Mouse (Mus musculus) adrenal gland, adult 18-20 months (tissue): ENCODE measurements at regions not wholly inside any gene's neighbourhood (a gene's known extent, or its start where the extent isn't known, plus 50 kb on each side); places are given as distances from the start of the nearest gene placed in this dataset.

Source experiments
- DNase-seq, 2 experiments: peaks; one replicate each; pipeline ENCODE4 v3.0.0; 2021 to 2022; ENCODE audit warnings: low spot score in 2 of 2

GRCm38 (mm10) chr9:68250011-68250410 is 403.6 kb upstream of the Rora start:
- DNase-seq: no peak

- DNase-seq: peak; percentile 13 to 22
Observed at GRCm38 (mm10) chr9:68254218-68254617, 399.4 kb upstream of the Rora start.

- no peak for DNase-seq
Observed at GRCm38 (mm10) chr9:68268551-68268950, 385.0 kb upstream of the Rora start.

- DNase-seq: no peak
Observed at GRCm38 (mm10) chr9:68302232-68302925, 351.2 kb upstream of the Rora start.

- no peak for DNase-seq
Observed at GRCm38 (mm10) chr9:68330721-68331120, 322.9 kb upstream of the Rora start.

- peak; percentile 20 to 23 for DNase-seq
Observed at GRCm38 (mm10) chr9:68340921-68341320, 312.7 kb upstream of the Rora start.

- no peak for DNase-seq
Observed at GRCm38 (mm10) chr9:68341511-68341910, 312.1 kb upstream of the Rora start.

GRCm38 (mm10) chr9:68347426-68347825 is 306.2 kb upstream of the Rora start:
- no peak for DNase-seq

GRCm38 (mm10) chr9:68351466-68351865 is 302.1 kb upstream of the Rora start:
- no peak for DNase-seq

- DNase-seq: no peak
Observed at GRCm38 (mm10) chr9:68354470-68354869, 299.1 kb upstream of the Rora start.

- no peak for DNase-seq
Observed at GRCm38 (mm10) chr9:68356078-68356477, 297.5 kb upstream of the Rora start.

GRCm38 (mm10) chr9:68357231-68357630 is 296.4 kb upstream of the Rora start:
- DNase-seq: no peak

- DNase-seq: no peak
Observed at GRCm38 (mm10) chr9:68366973-68367372, 286.6 kb upstream of the Rora start.

- no peak for DNase-seq
Observed at GRCm38 (mm10) chr9:68367556-68367955, 286.0 kb upstream of the Rora start.

GRCm38 (mm10) chr9:68372726-68373125 is 280.9 kb upstream of the Rora start:
- DNase-seq: no peak

GRCm38 (mm10) chr9:68376222-68376621 is 277.4 kb upstream of the Rora start:
- no peak for DNase-seq

- DNase-seq: peak in 1 of 2 experiments; percentile 36
Observed at GRCm38 (mm10) chr9:68381871-68382270, 271.7 kb upstream of the Rora start.

- no peak for DNase-seq
Observed at GRCm38 (mm10) chr9:68400930-68401329, 252.7 kb upstream of the Rora start.

GRCm38 (mm10) chr9:68402176-68402845 is 251.3 kb upstream of the Rora start:
- peak in 1 of 2 experiments; percentile 18 for DNase-seq

GRCm38 (mm10) chr9:68402981-68403380 is 250.6 kb upstream of the Rora start:
- DNase-seq: peak in 1 of 2 experiments; percentile 28

GRCm38 (mm10) chr9:68403516-68403915 is 250.1 kb upstream of the Rora start:
- DNase-seq: no peak

GRCm38 (mm10) chr9:68409786-68410185 is 243.8 kb upstream of the Rora start:
- peak in 1 of 2 experiments; percentile 36 for DNase-seq

- DNase-seq: peak in 1 of 2 experiments; percentile 7
Observed at GRCm38 (mm10) chr9:68426286-68426685, 227.3 kb upstream of the Rora start.
